Mouse (Mus musculus) heart, adult 2 months (tissue): ENCODE measurements around the gene Banf2.

Experiments
- CTCF ChIP-seq: fragments of 200-600 bp; IDR thresholded peaks from 2 replicates; pipeline ENCODE4 v1.8.1; 2022; ENCODE audit warnings: antibody characterized with exemption, mild to moderate bottlenecking, moderate library complexity
- POLR2A ChIP-seq: fragments of 200-500 bp; IDR thresholded peaks from 2 replicates; pipeline ENCODE4 v1.6.1; 2011; ENCODE audit warnings: mild to moderate bottlenecking, low read depth, low read length, control low read depth; ENCODE audit not compliant: insufficient read depth

GRCm38 (mm10) chr2:144050146-144050680 is 17.4 kb downstream of the Banf2 start:
- no peak for TF ChIP-seq CTCF
- no peak for TF ChIP-seq POLR2A
